In genomic region chr1:81745024-81745960, GRCm38 (mm10) we compare ENCODE assay signal across 10 mouse cellular contexts.
DNase-seq lines count a peak whose midpoint lies in the region; ATAC-seq and TF ChIP-seq lines count a peak whose summit lies in the region.
"Had no signal": no experiment of that assay in that cellular context is flagged by ENCODE, and none has a peak within 500 bp of the region (broad histone marks: within the 10 kb centered on the region; RNA-seq: fewer than 3 reads in every experiment).

No protein-coding gene starts in this region.

- TF ChIP-seq EP300 in liver, postnatal 0 days (IDR thresholded peaks at IDR 0.05; ENCODE audit: low read depth), result no peak

- H3K79me2 ChIP-seq in liver, adult 2 months (ENCODE audit: control insufficient read depth, insufficient read depth, low read length), result no peaks in the 10 kb centered on the region

- no peaks in the 10 kb centered on the region for H3K9me3 ChIP-seq in liver, embryonic 11.5 days (ENCODE audit: control insufficient read depth, low read length)
- no peaks in the 10 kb centered on the region for H3K9me3 ChIP-seq in forebrain, embryonic 13.5 days (replicated peaks)
- no peaks in the 10 kb centered on the region for H3K9me3 ChIP-seq in limb, embryonic 11.5 days (ENCODE audit: control insufficient read depth, low read length)
- H3K9me3 ChIP-seq in liver, postnatal 0 days (ENCODE audit: low read length), result no peaks in the 10 kb centered on the region

- H3K27me3 ChIP-seq in liver, adult 2 months (ENCODE audit: control insufficient read depth, insufficient read depth, low read length), result no peaks in the 10 kb centered on the region
- H3K27me3 ChIP-seq in liver, embryonic 11.5 days (replicated peaks; ENCODE audit: control insufficient read depth, insufficient read depth, low read length), result no peaks in the 10 kb centered on the region
- no peaks in the 10 kb centered on the region for H3K27me3 ChIP-seq in forebrain, embryonic 13.5 days
- no peaks in the 10 kb centered on the region for H3K27me3 ChIP-seq in limb, embryonic 11.5 days (ENCODE audit: control insufficient read depth, insufficient read depth, low read length)
- H3K27me3 ChIP-seq in liver, postnatal 0 days (ENCODE audit: insufficient read depth, low read length), result no peaks in the 10 kb centered on the region

- H3K27ac ChIP-seq in liver, adult 2 months (replicated peaks; ENCODE audit: insufficient read depth, low read depth, low read length), result no peak overlapping the region
- no peak overlapping the region for H3K27ac ChIP-seq in liver, embryonic 11.5 days (ENCODE audit: low read depth, low read length)
- peak overlapping the region; percentile 72 for H3K27ac ChIP-seq in forebrain, embryonic 13.5 days
- peak overlapping the region; percentile 77 for H3K27ac ChIP-seq in limb, embryonic 11.5 days (replicated peaks; ENCODE audit: low read depth, low read length)
- no peak overlapping the region for H3K27ac ChIP-seq in liver, postnatal 0 days (ENCODE audit: low read depth)
- H3K27ac ChIP-seq: liver, embryonic 14.5 days had no signal

- TF ChIP-seq POLR2A in liver, adult 2 months (IDR thresholded peaks at IDR 0.05; ENCODE audit: extremely low read depth, insufficient read depth, low read length), result no peak

- no peak for ATAC-seq in liver, embryonic 11.5 days (replicated peaks; ENCODE audit: low FRiP score)
- ATAC-seq in forebrain, embryonic 13.5 days, result no peak
- no peak; the same call in 1 of the 2 replicates for ATAC-seq in limb, embryonic 11.5 days (ENCODE audit: insufficient number of reproducible peaks, low FRiP score, low TSS enrichment, low read depth)
- no peak for ATAC-seq in megakaryocyte-erythroid progenitor cell, adult 5-6 weeks (replicated peaks; ENCODE audit: low FRiP score, low TSS enrichment, poor library complexity, severe bottlenecking)
- no peak for ATAC-seq in liver, postnatal 0 days

- no peak overlapping the region for H3K9ac ChIP-seq in liver, adult 2 months (ENCODE audit: low read depth, low read length)
- no peak overlapping the region for H3K9ac ChIP-seq in liver, embryonic 11.5 days (ENCODE audit: low read depth, low read length)
- H3K9ac ChIP-seq in forebrain, embryonic 13.5 days, result no peak overlapping the region
- no peak overlapping the region for H3K9ac ChIP-seq in limb, embryonic 11.5 days (ENCODE audit: low read length)
- no peak overlapping the region for H3K9ac ChIP-seq in liver, postnatal 0 days (replicated peaks)
- H3K9ac ChIP-seq: liver, embryonic 14.5 days had no signal

- 65% methylated on average over 14 of the region's 14 CpGs for WGBS in liver, adult 2 months
- 77% methylated on average over 14 of the region's 14 CpGs for WGBS in liver, embryonic 11.5 days
- 71% methylated on average over 14 of the region's 14 CpGs for WGBS in forebrain, embryonic 13.5 days
- 63% methylated on average over 14 of the region's 14 CpGs for WGBS in limb, embryonic 11.5 days
- WGBS in liver, postnatal 0 days (ENCODE audit: insufficient replicate concordance), result 73% methylated on average over 14 of the region's 14 CpGs

- peaks cover 4% of the 10 kb centered on the region; the same call in 1 of the 2 replicates for H3K4me1 ChIP-seq in liver, adult 2 months (ENCODE audit: control insufficient read depth, insufficient read depth, low read length)
- H3K4me1 ChIP-seq in liver, embryonic 11.5 days (replicated peaks; ENCODE audit: control insufficient read depth, insufficient read depth, low read length), result no peaks in the 10 kb centered on the region
- peaks cover 11% of the 10 kb centered on the region for H3K4me1 ChIP-seq in forebrain, embryonic 13.5 days
- peaks cover 6% of the 10 kb centered on the region; the same call in 1 of the 2 replicates for H3K4me1 ChIP-seq in limb, embryonic 11.5 days (ENCODE audit: control insufficient read depth, insufficient read depth, low read length)
- H3K4me1 ChIP-seq in liver, postnatal 0 days (ENCODE audit: insufficient read depth), result no peaks in the 10 kb centered on the region

- no peak overlapping the region for H3K4me2 ChIP-seq in liver, embryonic 11.5 days
- H3K4me2 ChIP-seq in forebrain, embryonic 13.5 days, result no peak overlapping the region
- H3K4me2 ChIP-seq in limb, embryonic 11.5 days (ENCODE audit: low read depth, severe bottlenecking), result no peak overlapping the region
- no peak overlapping the region for H3K4me2 ChIP-seq in liver, postnatal 0 days (ENCODE audit: low read depth, low read length)

- no peak overlapping the region for H3K4me3 ChIP-seq in liver, adult 2 months (ENCODE audit: insufficient read depth, low read depth, low read length)
- H3K4me3 ChIP-seq in liver, embryonic 11.5 days (ENCODE audit: low read depth, low read length), result no peak overlapping the region
- no peak overlapping the region for H3K4me3 ChIP-seq in forebrain, embryonic 13.5 days
- no peak overlapping the region for H3K4me3 ChIP-seq in limb, embryonic 11.5 days (ENCODE audit: low read depth, low read length)
- H3K4me3 ChIP-seq in liver, postnatal 0 days (ENCODE audit: low read depth, low read length), result no peak overlapping the region

- peak; percentile 86 for DNase-seq in liver, adult 2 months (ENCODE audit: extremely low read depth, low read depth, low spot score)
- DNase-seq in liver, embryonic 11.5 days (ENCODE audit: low spot score), result no peak
- peak; percentile 17 for DNase-seq in embryo, embryonic 10.5 days (ENCODE audit: low spot score)
- DNase-seq in limb, embryonic 11.5 days (ENCODE audit: low spot score), result peak; percentile 25
- no peak for DNase-seq in liver, postnatal 0 days
- no peak for DNase-seq in ovary, postnatal 10 days (ENCODE audit: low spot score)
- DNase-seq: cerebellum, adult 11-12 months had no signal

- H3K36me3 ChIP-seq in liver, adult 2 months (ENCODE audit: control insufficient read depth, insufficient read depth, low read length), result no peaks in the 10 kb centered on the region
- no peaks in the 10 kb centered on the region for H3K36me3 ChIP-seq in liver, embryonic 11.5 days (ENCODE audit: control insufficient read depth, insufficient read depth, low read length)
- H3K36me3 ChIP-seq in forebrain, embryonic 13.5 days (ENCODE audit: poor library complexity, severe bottlenecking), result no peaks in the 10 kb centered on the region
- no peaks in the 10 kb centered on the region for H3K36me3 ChIP-seq in limb, embryonic 11.5 days (ENCODE audit: control insufficient read depth, insufficient read depth, low read length)
- no peaks in the 10 kb centered on the region for H3K36me3 ChIP-seq in liver, postnatal 0 days (replicated peaks; ENCODE audit: insufficient read depth, low read length)

- no peak for TF ChIP-seq CTCF in liver, adult 2 months (IDR thresholded peaks at IDR 0.05; ENCODE audit: low read depth, low read length)
- no peak for TF ChIP-seq CTCF in liver, postnatal 0 days (IDR thresholded peaks at IDR 0.05; ENCODE audit: low read depth)

Comparison
In these comparisons a context has a peak if more than half of its experiments do, and no peak if none do; other contexts are left out.
1. DNase-seq: peak in liver, adult 2 months (single experiment), embryo, embryonic 10.5 days (single experiment) and limb, embryonic 11.5 days (single experiment); none in liver, embryonic 11.5 days (single experiment), liver, postnatal 0 days (single experiment) and ovary, postnatal 10 days (single experiment).
2. H3K27ac ChIP-seq: peak in forebrain, embryonic 13.5 days (single experiment) and limb, embryonic 11.5 days (single experiment); none in liver, adult 2 months (single experiment), liver, embryonic 11.5 days (single experiment) and liver, postnatal 0 days (single experiment).